Mouse (Mus musculus) ovary, postnatal 14 days (tissue): ENCODE measurements around the gene Tmem104.

Experiments used
- DNase-seq: peaks from one replicate; pipeline ENCODE4 v3.0.0; 2022; ENCODE audit warnings: low spot score

Gene Tmem104

GRCm38 (mm10) chr11:115166776-115167175 is 20.5 kb upstream of the Tmem104 start:
- DNase-seq, result no peak

- DNase-seq, result no peak
These were observed 19.5 kb upstream of the Tmem104 start for GRCm38 (mm10) chr11:115167631-115168249.

GRCm38 (mm10) chr11:115169430-115169829 is 17.9 kb upstream of the Tmem104 start:
- DNase-seq, result no peak

- DNase-seq, result no peak
These were observed 16.2 kb upstream of the Tmem104 start for GRCm38 (mm10) chr11:115171125-115171524.

GRCm38 (mm10) chr11:115172825-115173287 is 14.4 kb upstream of the Tmem104 start:
- DNase-seq, result no peak

GRCm38 (mm10) chr11:115173549-115174339 is 13.5 kb upstream of the Tmem104 start:
- no peak for DNase-seq

- no peak for DNase-seq
These were observed 10.7 kb upstream of the Tmem104 start for GRCm38 (mm10) chr11:115176399-115177190.

GRCm38 (mm10) chr11:115177559-115178195 is 9.6 kb upstream of the Tmem104 start:
- no peak for DNase-seq

GRCm38 (mm10) chr11:115178766-115179165 is 8.5 kb upstream of the Tmem104 start:
- no peak for DNase-seq

GRCm38 (mm10) chr11:115179191-115179590 is 8.1 kb upstream of the Tmem104 start:
- DNase-seq, result no peak

- DNase-seq, result no peak
These were observed 7.4 kb upstream of the Tmem104 start for GRCm38 (mm10) chr11:115179881-115180280.

GRCm38 (mm10) chr11:115181913-115182638 is 5.2 kb upstream of the Tmem104 start:
- DNase-seq, result peak; percentile 88

- no peak for DNase-seq
These were observed 2.3 kb upstream of the Tmem104 start for GRCm38 (mm10) chr11:115184973-115185372.

GRCm38 (mm10) chr11:115187693-115188092 is 406 bp downstream of the Tmem104 start, which contains the start of gene Nat9:
Gene Nat9 (minus strand): TSS chr11:115187859.
- no peak for DNase-seq

GRCm38 (mm10) chr11:115188539-115189231 is 1.4 kb downstream of the Tmem104 start:
- no peak for DNase-seq

GRCm38 (mm10) chr11:115189304-115189703 is 2.0 kb downstream of the Tmem104 start:
- DNase-seq, result no peak

- DNase-seq, result no peak
These were observed 4.9 kb downstream of the Tmem104 start for GRCm38 (mm10) chr11:115192180-115192579.

- DNase-seq, result no peak
These were observed 7.4 kb downstream of the Tmem104 start for GRCm38 (mm10) chr11:115194693-115195092.

GRCm38 (mm10) chr11:115195933-115196332 is 8.6 kb downstream of the Tmem104 start:
- no peak for DNase-seq

GRCm38 (mm10) chr11:115197558-115197957 is 10.3 kb downstream of the Tmem104 start:
- DNase-seq, result no peak

GRCm38 (mm10) chr11:115198932-115199384 is 11.7 kb downstream of the Tmem104 start:
- no peak for DNase-seq
